8 mouse cellular contexts compared by ENCODE assay signal in the genomic region with DNA sequence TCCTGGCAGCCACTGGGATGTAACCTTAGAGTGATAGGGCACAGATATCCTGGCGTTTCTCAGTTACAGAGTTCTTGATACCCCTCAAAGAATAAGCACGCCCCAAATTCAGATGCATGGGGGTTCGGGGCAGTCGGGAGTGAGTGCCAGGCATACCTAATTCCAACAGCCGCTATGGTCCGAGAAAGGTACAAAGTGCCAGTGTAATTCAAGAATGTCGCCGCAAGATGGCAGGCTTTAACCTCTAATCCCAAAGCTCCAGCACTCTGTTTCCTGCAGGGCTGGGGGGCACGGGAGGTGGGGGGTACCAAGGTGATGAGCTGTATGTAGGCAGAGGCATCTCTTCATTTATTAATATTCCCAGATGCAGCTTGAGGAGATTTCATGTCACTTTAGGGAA.
DNase-seq lines count a peak whose midpoint lies in the region; ATAC-seq and TF ChIP-seq lines count a peak whose summit lies in the region.

No protein-coding gene starts in this region.

- no peak overlapping the region; the same call in 1 of the 2 replicates for H3K9ac ChIP-seq in forebrain, embryonic 11.5 days (ENCODE audit: low read length)
- H3K9ac ChIP-seq in lung, postnatal 0 days (replicated peaks; ENCODE audit: low read depth): no peak overlapping the region

- WGBS in forebrain, embryonic 11.5 days: 5% methylated on average over 9 of the region's 9 CpGs
- WGBS in lung, postnatal 0 days: 4% methylated on average over 9 of the region's 9 CpGs

- peak; percentile 86 for TF ChIP-seq CTCF in lung, postnatal 0 days (IDR thresholded peaks at IDR 0.05)

- TF ChIP-seq EP300 in lung, postnatal 0 days (IDR thresholded peaks at IDR 0.05): no peak

- H3K27ac ChIP-seq in forebrain, embryonic 11.5 days (ENCODE audit: low read depth, low read length): no peak overlapping the region
- no peak overlapping the region for H3K27ac ChIP-seq in lung, postnatal 0 days (ENCODE audit: low read length)

- no peaks in the 10 kb centered on the region for H3K36me3 ChIP-seq in forebrain, embryonic 11.5 days (ENCODE audit: control insufficient read depth, insufficient read depth, low read length)
- H3K36me3 ChIP-seq in lung, postnatal 0 days (ENCODE audit: insufficient read depth, low read length): no peaks in the 10 kb centered on the region

- no peak overlapping the region for H3K4me3 ChIP-seq in forebrain, embryonic 11.5 days (ENCODE audit: low read depth, low read length)
- no peak overlapping the region for H3K4me3 ChIP-seq in lung, postnatal 0 days (ENCODE audit: low read depth, low read length)

- H3K4me2 ChIP-seq in forebrain, embryonic 11.5 days (ENCODE audit: low read depth, low read length, severe bottlenecking): peak overlapping the region; percentile 38
- no peak overlapping the region for H3K4me2 ChIP-seq in lung, postnatal 0 days (replicated peaks; ENCODE audit: low read depth, low read length)

- no peak for ATAC-seq in CD4-positive, CD25-positive, alpha-beta regulatory T cell, adult 4 months
- ATAC-seq in forebrain, embryonic 11.5 days (replicated peaks; ENCODE audit: low FRiP score): 0 out of 2 replicates have a peak, but pooled peaks have one; percentile 30
- ATAC-seq in lung, postnatal 0 days: no peak

- DNase-seq in CD4-positive, CD25-positive, alpha-beta regulatory T cell, adult 2 months (ENCODE audit: low read depth, low spot score): peak; percentile 49
- peak; percentile 66 for DNase-seq in brain, adult 2 months (ENCODE audit: low read depth, low spot score)
- DNase-seq in forebrain, embryonic 11.5 days (ENCODE audit: low spot score): peak; percentile 77
- peak; percentile 64 for DNase-seq in heart, postnatal 4 days
- peak; percentile 29 for DNase-seq in layer of hippocampus, adult 9-10 months (ENCODE audit: low spot score)
- peak; percentile 36 for DNase-seq in lung, postnatal 0 days (ENCODE audit: low spot score)
- peak; percentile 31 for DNase-seq in retina, postnatal 7 days (ENCODE audit: low read depth, low spot score)

- no peaks in the 10 kb centered on the region for H3K9me3 ChIP-seq in forebrain, embryonic 11.5 days (ENCODE audit: control insufficient read depth, low read length)
- H3K9me3 ChIP-seq in lung, postnatal 0 days (ENCODE audit: low read length): no peaks in the 10 kb centered on the region

- H3K4me1 ChIP-seq in forebrain, embryonic 11.5 days (replicated peaks; ENCODE audit: control insufficient read depth, insufficient read depth, low read length): no peaks in the 10 kb centered on the region; the same call in 1 of the 2 replicates
- no peaks in the 10 kb centered on the region for H3K4me1 ChIP-seq in lung, postnatal 0 days (ENCODE audit: insufficient read depth, low read depth, low read length)

- no peaks in the 10 kb centered on the region for H3K27me3 ChIP-seq in forebrain, embryonic 11.5 days (ENCODE audit: control insufficient read depth, insufficient read depth, low read length)
- no peaks in the 10 kb centered on the region for H3K27me3 ChIP-seq in lung, postnatal 0 days (replicated peaks; ENCODE audit: insufficient read depth, low read length)
